Mouse (Mus musculus) leukemia stem cell, adult 10-12 weeks (primary cell): ENCODE results near the gene Il21. TPM values are rescaled to one million over a fixed set of nuclear protein-coding genes. Genes with fewer than 3 reads are reported as not detected.

Experiments
- polyA plus RNA-seq: library from polyadenylated mRNA; stranded (reverse); fragments of >175 nt; gene quantifications from 2 replicates; pipeline ENCODE4 v1.2.3, GENCODE M21; 2012; ENCODE audit warnings: low replicate concordance

Il21 gene
- polyA plus RNA-seq, result not detected in 2 replicates

GRCm38 (mm10) chr3:37232586-37233222 is at the start of gene Il21:
TSS of gene Il21 (minus strand) at chr3:37232636.

Other genes starting within 250 kb of the Il21 start
- gene Adad1, start 169.1 kb downstream of the Il21 start, polyA plus RNA-seq, result not detected in 2 replicates
- gene Il2, start 106.7 kb downstream of the Il21 start, polyA plus RNA-seq, result not detected in 2 replicates
- gene Bbs12, start 79.9 kb upstream of the Il21 start, polyA plus RNA-seq, result 0.11 TPM in 1 of 2 replicates, not detected in the other
- 1.6 and 2.0 TPM in 2 replicates for gene Cetn4, start 80.1 kb upstream of the Il21 start, polyA plus RNA-seq
- gene Fgf2, start 115.7 kb upstream of the Il21 start, polyA plus RNA-seq, result not detected in 2 replicates
- gene Spata5, start 187.3 kb upstream of the Il21 start, polyA plus RNA-seq, result 11.1 and 20.1 TPM in 2 replicates
- gene Nudt6, start 187.6 kb upstream of the Il21 start, polyA plus RNA-seq, result 5.3 and 9.6 TPM in 2 replicates